Mouse (Mus musculus): ENCODE data around the gene Lyzl4. TPM values are rescaled to one million over a fixed set of nuclear protein-coding genes. Genes with fewer than 3 reads are reported as not detected.
A peak's percentile ranks its signal among the peaks of the same experiment; 100 is the strongest.

Gene Lyzl4
- polyA plus RNA-seq, 1 experiment from 2014 or later = not detected

- 2% methylated on average over 73 of the region's 79 CpGs for WGBS
- Histone ChIP-seq H3K9me3 (ENCODE audit: control insufficient read depth, low read length) (no peaks in the 10 kb centered on the region), H3K4me1 (replicated peaks; ENCODE audit: control insufficient read depth, insufficient read depth, low read length) (no peaks in the 10 kb centered on the region; the same call in 1 of the 2 replicates), H3K36me3 (ENCODE audit: control insufficient read depth, insufficient read depth, low read length) (no peaks in the 10 kb centered on the region), H3K27ac (ENCODE audit: low read depth, low read length) (no peak within 1 kb of the TSS), H3K4me2 (peak within 1 kb of the TSS; percentile 85), H3K4me3 (ENCODE audit: low read depth, low read length) (peak within 1 kb of the TSS; percentile 46), H3K27me3 (replicated peaks; ENCODE audit: control insufficient read depth, insufficient read depth, low read length) (peaks cover 62% of the 10 kb centered on the region), H3K9ac (ENCODE audit: low read depth, low read length) (0 out of 2 replicates have a peak within 1 kb of the TSS, but pooled peaks have one; percentile 3)
- DNase-seq (ENCODE audit: low spot score) = peak; percentile 76
- ATAC-seq (replicated peaks; ENCODE audit: low FRiP score) = peak; percentile 71
These were observed 695 bp upstream of the Lyzl4 start, which contains the start of gene Vipr1 for GRCm38 (mm10) chr9:121642401-121643181. Vipr1 (plus strand) TSS chr9:121642716.

DNA sequence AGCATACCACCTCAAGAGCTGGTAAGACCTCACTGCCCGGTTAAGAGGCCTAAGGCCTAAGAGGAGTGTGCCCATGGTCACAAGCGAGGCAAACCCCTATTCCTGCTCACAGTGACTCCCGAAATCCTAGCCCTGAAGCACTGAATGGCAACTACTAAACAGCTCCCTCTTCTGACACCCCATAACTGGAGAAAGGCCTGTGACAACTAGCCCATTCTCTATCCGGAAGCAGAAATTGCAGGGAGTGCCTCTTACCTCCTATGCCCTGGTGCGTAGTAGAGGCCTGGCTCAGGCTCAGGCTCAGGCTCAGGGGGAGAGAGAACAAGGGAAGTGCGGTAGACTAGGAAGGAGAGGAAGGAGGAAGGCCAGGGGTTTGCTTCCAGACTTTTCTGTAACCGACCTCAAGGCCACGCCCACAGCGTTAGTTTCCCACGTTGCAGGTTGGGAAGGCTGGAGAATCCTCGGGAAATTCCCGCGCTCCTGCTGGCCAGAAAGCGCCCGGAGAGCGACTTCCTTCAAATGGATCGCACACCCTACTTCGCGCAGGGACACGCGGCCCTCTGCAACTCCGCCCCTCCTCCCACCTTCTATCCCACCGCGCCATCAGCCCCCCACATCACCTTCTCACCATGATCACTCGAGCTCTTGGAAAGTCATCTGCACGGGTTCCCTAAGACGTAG, 521 bp downstream of the Lyzl4 start:
- H3K36me3 ChIP-seq (ENCODE audit: control insufficient read depth, insufficient read depth, low read length) = no peaks in the 10 kb centered on the region
- H3K27me3 ChIP-seq (replicated peaks; ENCODE audit: control insufficient read depth, insufficient read depth, low read length) = peaks cover 67% of the 10 kb centered on the region
- WGBS = 11% methylated on average over 27 of the region's 27 CpGs
- peak overlapping the region; percentile 85 for H3K4me2 ChIP-seq
- peak overlapping the region; percentile 46 for H3K4me3 ChIP-seq (ENCODE audit: low read depth, low read length)
- DNase-seq (ENCODE audit: low spot score) (peak; percentile 39), ATAC-seq (replicated peaks; ENCODE audit: low FRiP score) (no peak)
- H3K9ac ChIP-seq (ENCODE audit: low read depth, low read length) = no peak overlapping the region
- no peaks in the 10 kb centered on the region for H3K9me3 ChIP-seq (ENCODE audit: control insufficient read depth, low read length)
- H3K4me1 ChIP-seq (replicated peaks; ENCODE audit: control insufficient read depth, insufficient read depth, low read length) = no peaks in the 10 kb centered on the region; the same call in 1 of the 2 replicates
- H3K27ac ChIP-seq (ENCODE audit: low read depth, low read length) = no peak overlapping the region

DNA sequence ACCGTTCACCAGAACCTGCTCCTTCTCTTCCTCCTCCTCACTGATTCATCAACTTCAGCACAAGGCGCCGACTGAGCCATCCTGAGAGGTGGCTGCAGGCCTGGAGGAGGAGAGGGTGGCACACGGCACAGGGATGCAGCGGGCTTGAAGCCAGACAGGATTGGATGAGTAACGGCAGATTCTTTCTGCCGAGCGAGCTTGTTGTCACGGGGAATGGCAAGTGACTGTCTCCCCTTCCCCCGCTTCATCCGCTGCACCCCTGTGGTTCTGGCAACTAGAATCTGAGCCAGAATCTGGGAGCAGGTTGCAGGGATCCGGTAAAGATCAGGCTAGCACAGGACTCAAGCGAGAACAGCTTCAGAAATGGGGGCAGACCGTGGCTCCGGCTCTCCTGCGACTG, 2.1 kb downstream of the Lyzl4 start:
- no peak for ATAC-seq (replicated peaks; ENCODE audit: low FRiP score)
- WGBS = 49% methylated on average over 16 of the region's 16 CpGs

GRCm38 (mm10) chr9:121635835-121636576, 5.9 kb downstream of the Lyzl4 start:
- Histone ChIP-seq H3K4me3 (ENCODE audit: low read depth, low read length) (no peak overlapping the region), H3K4me1 (replicated peaks; ENCODE audit: control insufficient read depth, insufficient read depth, low read length) (no peaks in the 10 kb centered on the region), H3K9me3 (ENCODE audit: control insufficient read depth, low read length) (no peaks in the 10 kb centered on the region), H3K27me3 (replicated peaks; ENCODE audit: control insufficient read depth, insufficient read depth, low read length) (peaks cover 25% of the 10 kb centered on the region), H3K4me2 (no peak overlapping the region), H3K9ac (ENCODE audit: low read depth, low read length) (no peak overlapping the region), H3K36me3 (ENCODE audit: control insufficient read depth, insufficient read depth, low read length) (no peaks in the 10 kb centered on the region), H3K27ac (ENCODE audit: low read depth, low read length) (no peak overlapping the region)
- ATAC-seq (replicated peaks; ENCODE audit: low FRiP score) = no peak
- no peak for DNase-seq (ENCODE audit: low spot score)
- WGBS = 31% methylated on average over 7 of the region's 7 CpGs

More for the DNA sequence above, 2.1 kb downstream of the Lyzl4 start:
- no peak overlapping the region for H3K27ac ChIP-seq (ENCODE audit: low read depth, low read length)
- no peak overlapping the region for H3K4me2 ChIP-seq
- peaks cover 59% of the 10 kb centered on the region for H3K27me3 ChIP-seq (replicated peaks; ENCODE audit: control insufficient read depth, insufficient read depth, low read length)
- H3K36me3 ChIP-seq (ENCODE audit: control insufficient read depth, insufficient read depth, low read length) = no peaks in the 10 kb centered on the region
- H3K4me3 ChIP-seq (ENCODE audit: low read depth, low read length) = no peak overlapping the region
- H3K4me1 ChIP-seq (replicated peaks; ENCODE audit: control insufficient read depth, insufficient read depth, low read length) = no peaks in the 10 kb centered on the region; the same call in 1 of the 2 replicates
- H3K9me3 ChIP-seq (ENCODE audit: control insufficient read depth, low read length) = no peaks in the 10 kb centered on the region
- DNase-seq (ENCODE audit: low spot score) = no peak
- no peak overlapping the region for H3K9ac ChIP-seq (ENCODE audit: low read depth, low read length)

- WGBS = 73% methylated on average over 6 of the region's 6 CpGs
- Histone ChIP-seq H3K36me3 (ENCODE audit: control insufficient read depth, insufficient read depth, low read length) (no peaks in the 10 kb centered on the region), H3K4me2 (no peak overlapping the region), H3K9me3 (ENCODE audit: control insufficient read depth, low read length) (no peaks in the 10 kb centered on the region), H3K4me3 (ENCODE audit: low read depth, low read length) (no peak overlapping the region), H3K4me1 (replicated peaks; ENCODE audit: control insufficient read depth, insufficient read depth, low read length) (no peaks in the 10 kb centered on the region), H3K27me3 (replicated peaks; ENCODE audit: control insufficient read depth, insufficient read depth, low read length) (peaks cover 5% of the 10 kb centered on the region), H3K9ac (ENCODE audit: low read depth, low read length) (no peak overlapping the region), H3K27ac (ENCODE audit: low read depth, low read length) (no peak overlapping the region)
- ATAC-seq (replicated peaks; ENCODE audit: low FRiP score) = no peak
- DNase-seq (ENCODE audit: low spot score) = no peak
These were observed 8.6 kb downstream of the Lyzl4 start for GRCm38 (mm10) chr9:121633306-121633705.

GRCm38 (mm10) chr9:121632891-121633290, 9.0 kb downstream of the Lyzl4 start:
- H3K4me2 ChIP-seq = no peak overlapping the region
- H3K27ac ChIP-seq (ENCODE audit: low read depth, low read length) = no peak overlapping the region
- H3K4me3 ChIP-seq (ENCODE audit: low read depth, low read length) = no peak overlapping the region
- DNase-seq (ENCODE audit: low spot score) (no peak), ATAC-seq (replicated peaks; ENCODE audit: low FRiP score) (no peak)
- H3K27me3 ChIP-seq (replicated peaks; ENCODE audit: control insufficient read depth, insufficient read depth, low read length) = peaks cover 5% of the 10 kb centered on the region
- no peaks in the 10 kb centered on the region for H3K4me1 ChIP-seq (replicated peaks; ENCODE audit: control insufficient read depth, insufficient read depth, low read length)
- WGBS = 86% methylated on average over 10 of the region's 10 CpGs
- H3K9me3 ChIP-seq (ENCODE audit: control insufficient read depth, low read length) = no peaks in the 10 kb centered on the region
- H3K9ac ChIP-seq (ENCODE audit: low read depth, low read length) = no peak overlapping the region
- no peaks in the 10 kb centered on the region for H3K36me3 ChIP-seq (ENCODE audit: control insufficient read depth, insufficient read depth, low read length)

GRCm38 (mm10) chr9:121631946-121632345, 9.9 kb downstream of the Lyzl4 start:
- no peak overlapping the region for H3K4me2 ChIP-seq
- H3K36me3 ChIP-seq (ENCODE audit: control insufficient read depth, insufficient read depth, low read length) = no peaks in the 10 kb centered on the region
- no peaks in the 10 kb centered on the region for H3K4me1 ChIP-seq (replicated peaks; ENCODE audit: control insufficient read depth, insufficient read depth, low read length)
- no peak overlapping the region for H3K27ac ChIP-seq (ENCODE audit: low read depth, low read length)
- no peak overlapping the region for H3K4me3 ChIP-seq (ENCODE audit: low read depth, low read length)
- DNase-seq (ENCODE audit: low spot score) (no peak), ATAC-seq (replicated peaks; ENCODE audit: low FRiP score) (no peak)
- 33% methylated on average over 4 of the region's 4 CpGs for WGBS
- no peaks in the 10 kb centered on the region for H3K9me3 ChIP-seq (ENCODE audit: control insufficient read depth, low read length)
- no peak overlapping the region for H3K9ac ChIP-seq (ENCODE audit: low read depth, low read length)
- peaks cover 3% of the 10 kb centered on the region; the same call in 1 of the 2 replicates for H3K27me3 ChIP-seq (replicated peaks; ENCODE audit: control insufficient read depth, insufficient read depth, low read length)

DNA sequence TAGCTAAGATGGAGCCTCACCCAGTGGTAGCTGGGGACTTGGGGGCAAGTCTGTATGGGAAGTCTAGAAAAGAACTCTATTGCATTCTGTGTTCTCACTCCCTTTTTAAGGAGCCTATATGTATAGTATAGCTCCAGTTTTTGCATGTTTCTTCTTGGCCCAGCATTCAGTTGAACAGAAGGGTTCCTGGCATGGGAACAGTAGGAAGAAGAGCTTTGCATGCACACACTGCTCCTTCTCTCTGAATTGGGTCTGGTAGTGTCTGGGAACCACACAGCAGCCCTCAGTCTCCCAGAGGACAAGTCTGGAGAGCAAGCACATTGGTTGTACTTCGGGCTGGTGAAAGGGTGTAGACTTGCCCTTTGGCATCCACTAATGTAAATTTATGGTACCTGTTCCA, 11.3 kb downstream of the Lyzl4 start:
- DNase-seq (ENCODE audit: low spot score) = no peak
- no peaks in the 10 kb centered on the region for H3K9me3 ChIP-seq (ENCODE audit: control insufficient read depth, low read length)
- 75% methylated on average over 1 of the region's 1 CpGs for WGBS
- no peaks in the 10 kb centered on the region for H3K36me3 ChIP-seq (ENCODE audit: control insufficient read depth, insufficient read depth, low read length)
- no peak overlapping the region for H3K4me3 ChIP-seq (ENCODE audit: low read depth, low read length)
- H3K4me1 ChIP-seq (replicated peaks; ENCODE audit: control insufficient read depth, insufficient read depth, low read length) = no peaks in the 10 kb centered on the region
- H3K27me3 ChIP-seq (replicated peaks; ENCODE audit: control insufficient read depth, insufficient read depth, low read length) = no peaks in the 10 kb centered on the region; the same call in 1 of the 2 replicates
- no peak overlapping the region for H3K9ac ChIP-seq (ENCODE audit: low read depth, low read length)
- H3K4me2 ChIP-seq = no peak overlapping the region
- ATAC-seq (replicated peaks; ENCODE audit: low FRiP score) = no peak
- H3K27ac ChIP-seq (ENCODE audit: low read depth, low read length) = no peak overlapping the region

Data from liver, embryonic 11.5 days (tissue).